Mouse (Mus musculus): ENCODE measurements around the gene Pard3.

Pard3 gene

GRCm38 (mm10) chr8:127063551-127064360, at the start of gene Pard3:
TSS of gene Pard3 (plus strand) at chr8:127063893.
- no peak for DNase-seq (ENCODE audit: extremely low read depth, low read depth, low spot score)

- DNase-seq (ENCODE audit: extremely low read depth, low read depth, low spot score), result no peak
These were observed 41.9 kb upstream of the Pard3 start for GRCm38 (mm10) chr8:127021830-127022229.

- peak; percentile 83 for DNase-seq (ENCODE audit: extremely low read depth, low read depth, low spot score)
These were observed 38.4 kb upstream of the Pard3 start for GRCm38 (mm10) chr8:127025256-127025717.

GRCm38 (mm10) chr8:127025775-127026174, 37.9 kb upstream of the Pard3 start:
- DNase-seq (ENCODE audit: extremely low read depth, low read depth, low spot score), result no peak

GRCm38 (mm10) chr8:127031476-127031875, 32.2 kb upstream of the Pard3 start:
- DNase-seq (ENCODE audit: extremely low read depth, low read depth, low spot score), result no peak

- DNase-seq (ENCODE audit: extremely low read depth, low read depth, low spot score), result no peak
These were observed 24.8 kb upstream of the Pard3 start for GRCm38 (mm10) chr8:127038928-127039327.

- DNase-seq (ENCODE audit: extremely low read depth, low read depth, low spot score), result no peak
These were observed 13.7 kb upstream of the Pard3 start for GRCm38 (mm10) chr8:127049996-127050395.

GRCm38 (mm10) chr8:127052132-127052531, 11.6 kb upstream of the Pard3 start:
- DNase-seq (ENCODE audit: extremely low read depth, low read depth, low spot score), result no peak

- DNase-seq (ENCODE audit: extremely low read depth, low read depth, low spot score), result no peak
These were observed 8.6 kb upstream of the Pard3 start for GRCm38 (mm10) chr8:127055081-127055480.

- DNase-seq (ENCODE audit: extremely low read depth, low read depth, low spot score), result peak; percentile 97
These were observed 4.9 kb upstream of the Pard3 start for GRCm38 (mm10) chr8:127058759-127059158.

- no peak for DNase-seq (ENCODE audit: extremely low read depth, low read depth, low spot score)
These were observed 3.9 kb upstream of the Pard3 start for GRCm38 (mm10) chr8:127059826-127060225.

GRCm38 (mm10) chr8:127064361-127065112, 844 bp downstream of the Pard3 start:
- DNase-seq (ENCODE audit: extremely low read depth, low read depth, low spot score), result no peak

- DNase-seq (ENCODE audit: extremely low read depth, low read depth, low spot score), result no peak
These were observed 1.4 kb downstream of the Pard3 start for GRCm38 (mm10) chr8:127065113-127065473.

- no peak for DNase-seq (ENCODE audit: extremely low read depth, low read depth, low spot score)
These were observed 2.1 kb downstream of the Pard3 start for GRCm38 (mm10) chr8:127065791-127066190.

GRCm38 (mm10) chr8:127066501-127066900, 2.8 kb downstream of the Pard3 start:
- no peak for DNase-seq (ENCODE audit: extremely low read depth, low read depth, low spot score)

GRCm38 (mm10) chr8:127068719-127069118, 5.0 kb downstream of the Pard3 start:
- DNase-seq (ENCODE audit: extremely low read depth, low read depth, low spot score), result no peak

GRCm38 (mm10) chr8:127070225-127070624, 6.5 kb downstream of the Pard3 start:
- no peak for DNase-seq (ENCODE audit: extremely low read depth, low read depth, low spot score)

- DNase-seq (ENCODE audit: extremely low read depth, low read depth, low spot score), result no peak
These were observed 9.4 kb downstream of the Pard3 start for GRCm38 (mm10) chr8:127073052-127073618.

- DNase-seq (ENCODE audit: extremely low read depth, low read depth, low spot score), result no peak
These were observed 12.8 kb downstream of the Pard3 start for GRCm38 (mm10) chr8:127076511-127076910.

GRCm38 (mm10) chr8:127079244-127079805, 15.6 kb downstream of the Pard3 start:
- DNase-seq (ENCODE audit: extremely low read depth, low read depth, low spot score), result no peak

- DNase-seq (ENCODE audit: extremely low read depth, low read depth, low spot score), result no peak
These were observed 17.6 kb downstream of the Pard3 start for GRCm38 (mm10) chr8:127081297-127081696.
